Mouse (Mus musculus) embryo, embryonic 9.5 days (tissue): ENCODE results near the gene Clec2h.
A peak's percentile ranks its signal among the peaks of the same experiment; 100 is the strongest.
"Not testable (repeated sequence)": the region's sequence is repeated elsewhere in the genome, so short reads cannot be mapped to it uniquely, and the experiment has no call there.

Experiments
- DNase-seq: peaks from one replicate; pipeline ENCODE4 v3.0.0-alpha.2; 2017; ENCODE audit errors: extremely low spot score

Gene Clec2h

DNA sequence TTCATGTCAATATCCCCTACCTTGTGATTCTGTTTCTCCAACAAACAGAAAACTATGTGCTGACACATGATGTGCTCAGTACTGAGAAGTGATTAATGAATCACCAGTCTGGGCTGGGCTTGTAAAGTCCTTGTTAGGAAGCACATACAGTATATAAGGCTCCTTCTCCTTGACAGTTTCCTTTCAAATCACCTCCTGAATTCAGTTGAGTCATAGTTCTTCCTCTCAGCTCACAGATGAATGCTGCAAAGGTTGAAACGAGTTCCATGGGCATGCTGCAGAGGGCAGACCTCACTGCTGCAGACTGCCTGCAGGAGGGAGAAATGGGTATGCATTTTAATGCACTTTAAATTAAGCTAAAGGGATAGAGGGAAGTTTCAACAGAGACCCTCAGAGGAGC lies at the start of gene Clec2h:
Clec2h (plus strand) TSS at position 180 of the 400 bp plus-strand sequence.
- no peak for DNase-seq

DNA sequence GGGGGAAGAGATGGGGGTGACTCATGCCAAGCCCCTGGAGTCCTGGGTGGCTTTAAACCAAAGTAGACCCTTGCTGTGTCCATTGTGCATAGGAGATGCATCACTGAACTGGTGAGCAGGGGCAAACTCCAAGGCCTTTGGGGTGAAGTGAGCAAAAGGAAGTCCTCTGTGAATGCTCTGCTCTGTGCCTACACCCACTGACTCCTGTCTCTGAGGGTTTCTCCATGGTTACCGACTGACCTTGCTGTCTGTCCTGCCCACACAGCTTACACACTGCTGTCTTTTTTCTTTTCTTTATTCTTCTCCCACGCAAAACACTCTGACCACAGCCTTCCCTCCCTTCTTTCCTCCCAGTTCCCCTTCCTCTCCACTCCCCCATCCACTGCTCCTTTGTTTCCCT lies 39.5 kb upstream of the Clec2h start:
- no peak for DNase-seq

DNA sequence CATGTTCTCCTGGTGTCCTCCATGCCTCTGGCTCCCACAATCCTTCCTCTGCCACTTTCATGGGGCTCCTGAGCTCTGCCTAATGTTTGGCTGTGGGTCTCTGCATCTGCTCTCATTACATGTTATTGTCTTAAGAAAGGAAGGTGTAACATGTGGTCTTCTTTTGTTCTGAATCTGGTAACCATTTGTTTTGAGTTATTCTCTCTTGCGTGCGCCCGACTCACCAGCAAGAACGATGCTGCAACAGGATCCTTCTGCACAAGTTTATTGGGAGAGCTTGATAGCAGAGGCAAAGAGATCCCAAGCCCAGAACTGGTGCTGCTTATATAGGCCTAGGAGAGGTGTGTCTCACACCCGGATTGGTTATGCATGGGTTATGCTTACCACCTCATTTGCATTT lies 38.8 kb upstream of the Clec2h start, which contains the start of gene Klrb1a:
Klrb1a (minus strand) TSS at position 101 of the 400 bp plus-strand sequence.
- not testable (repeated sequence) for DNase-seq

DNA sequence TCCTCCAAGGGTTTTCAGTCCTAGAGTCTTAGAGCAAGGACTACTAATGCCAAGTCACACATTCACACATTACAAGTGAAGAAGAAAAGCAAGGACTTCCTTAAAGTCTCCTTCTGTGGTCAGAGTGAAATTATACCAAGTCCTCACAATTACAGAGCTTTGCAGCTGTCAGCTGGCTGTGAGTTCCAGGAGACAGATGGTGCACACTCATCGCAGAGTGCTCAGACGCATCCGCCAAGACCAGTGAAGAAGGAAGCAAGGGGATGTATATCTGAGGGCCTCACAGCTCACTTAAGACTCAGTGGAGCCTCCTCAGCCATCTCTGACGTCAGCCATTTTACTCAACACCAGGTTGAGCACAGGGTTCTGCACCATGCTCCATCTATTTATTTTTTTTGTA lies 37.8 kb upstream of the Clec2h start:
- DNase-seq: no peak

DNA sequence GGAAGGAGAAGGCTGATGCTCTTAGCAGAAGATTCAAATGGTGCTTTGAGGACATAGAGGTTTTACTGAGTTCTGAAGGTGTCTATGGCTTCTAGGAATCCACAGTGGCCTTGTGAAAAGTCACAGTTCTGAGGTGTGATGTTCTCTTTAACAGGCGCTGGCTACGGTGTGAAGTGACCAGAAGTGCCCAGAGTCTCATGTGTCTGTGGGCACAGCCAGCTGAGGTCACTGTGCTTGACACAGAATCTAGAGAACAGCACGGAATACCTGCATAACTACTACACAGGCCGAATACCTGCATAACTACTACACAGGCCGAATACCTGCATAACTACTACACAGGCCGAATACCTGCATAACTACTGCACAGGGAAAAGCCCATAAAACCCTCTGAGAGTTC lies 36.9 kb upstream of the Clec2h start:
- DNase-seq: not testable (repeated sequence)

DNA sequence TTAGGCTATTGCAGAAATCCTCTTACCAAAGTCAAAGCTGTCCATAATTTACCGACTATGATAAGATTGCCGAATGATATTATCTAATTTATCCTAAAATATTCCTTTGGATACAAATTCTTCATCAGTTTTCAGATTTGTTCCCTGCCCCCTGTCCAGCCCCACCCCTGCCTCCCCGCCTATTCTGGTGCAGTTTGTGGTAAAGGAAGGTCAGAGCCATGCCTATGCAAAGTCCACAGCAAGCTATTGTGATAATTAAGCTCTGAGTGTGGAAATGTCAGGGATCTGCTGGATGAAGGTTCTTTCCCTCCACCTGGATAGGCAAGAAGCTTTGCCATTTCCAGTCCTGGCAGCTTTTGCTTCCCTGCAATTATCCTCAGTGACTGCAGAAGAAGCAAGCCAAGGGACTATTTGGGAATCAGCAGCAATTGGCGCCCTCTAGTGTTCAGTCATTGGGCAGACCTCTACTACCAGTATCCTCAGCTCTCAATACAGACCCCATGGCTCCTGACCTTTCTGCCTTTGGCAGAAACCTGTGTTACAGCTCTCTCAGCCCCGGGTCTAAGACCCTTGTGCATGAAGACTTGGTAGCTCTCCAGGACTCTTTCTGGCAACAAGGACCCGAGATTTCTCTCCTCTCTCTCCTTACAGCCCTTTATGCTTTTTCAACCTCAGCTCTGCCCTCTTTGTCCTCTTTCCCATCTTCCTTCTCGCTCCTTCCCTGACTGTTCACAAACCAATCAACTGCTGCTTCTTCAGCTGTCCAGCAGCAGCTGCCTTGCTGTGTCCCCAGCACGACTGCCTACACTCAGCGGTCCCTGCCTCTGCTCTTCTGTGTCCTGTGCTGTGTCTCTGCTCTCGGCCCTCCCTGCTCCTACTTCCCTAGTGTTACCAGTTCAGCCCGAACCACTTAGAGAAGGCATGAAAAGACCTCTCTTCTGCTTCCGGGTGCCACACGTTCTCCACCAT lies 32.1 kb upstream of the Clec2h start:
- peak; percentile 67 for DNase-seq

DNA sequence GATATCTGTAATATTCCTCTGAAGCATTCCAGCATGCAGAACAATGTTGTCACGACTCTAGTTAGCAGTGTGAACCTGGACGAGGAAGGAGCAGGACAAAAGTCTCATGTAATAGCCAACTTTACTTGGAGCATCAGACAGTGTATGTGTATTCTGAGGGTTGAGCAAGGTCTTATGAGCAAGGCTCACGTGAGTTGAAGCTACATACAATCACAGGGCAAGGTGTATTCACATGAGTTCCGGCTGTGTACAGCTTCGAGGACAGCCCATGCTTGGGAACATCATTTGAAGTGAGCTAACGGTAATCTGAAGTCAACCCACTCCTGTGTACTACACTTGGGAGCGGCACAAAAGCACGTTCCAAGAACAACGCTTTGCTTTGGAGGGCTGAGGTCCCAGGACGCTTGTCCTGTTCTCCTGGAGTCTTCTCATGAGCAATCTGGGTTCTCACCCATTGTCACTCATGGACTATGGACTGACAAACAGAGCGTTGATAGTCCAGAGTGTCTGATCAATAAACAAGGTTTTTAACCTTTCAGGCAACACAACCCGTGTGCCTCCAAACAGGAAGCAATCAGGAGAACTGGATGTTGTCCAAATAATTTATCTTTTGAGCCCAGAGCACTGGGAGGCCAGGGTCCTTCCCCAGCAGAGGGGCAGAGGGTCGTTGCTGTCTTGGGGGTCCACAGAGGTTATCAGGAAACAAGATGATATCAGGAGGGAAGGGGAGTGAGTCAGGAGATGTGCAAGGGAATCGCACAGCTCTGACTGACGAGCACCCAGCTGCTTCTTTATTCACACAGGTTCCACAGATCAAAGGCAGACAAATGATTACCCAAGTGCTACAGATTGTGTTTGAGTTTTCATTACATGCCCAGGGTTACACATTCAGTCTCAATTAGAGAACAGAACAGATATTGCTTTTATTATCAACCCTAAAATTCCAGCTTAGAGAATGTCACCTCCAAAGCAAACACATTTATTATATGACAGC lies 31.0 kb upstream of the Clec2h start:
- not testable (repeated sequence) for DNase-seq

DNA sequence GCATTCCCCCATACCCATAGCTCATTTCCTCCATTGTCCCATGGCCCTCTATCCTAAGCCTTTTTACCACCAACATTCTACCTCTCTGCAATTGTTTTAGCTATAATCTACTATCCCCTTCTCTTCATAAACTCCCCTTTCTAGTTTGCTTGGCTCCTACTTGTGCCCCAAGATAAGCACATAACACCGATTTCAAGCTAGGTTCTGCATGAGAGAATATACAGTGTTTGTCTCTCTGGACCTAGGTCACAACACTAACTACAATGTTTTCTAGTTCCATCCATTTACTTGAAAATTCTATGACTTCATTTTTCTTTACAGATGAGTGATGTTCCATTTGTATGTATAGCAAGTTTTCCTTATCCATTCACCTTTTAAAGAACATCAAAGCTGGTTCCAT lies 21.5 kb upstream of the Clec2h start:
- no peak for DNase-seq

DNA sequence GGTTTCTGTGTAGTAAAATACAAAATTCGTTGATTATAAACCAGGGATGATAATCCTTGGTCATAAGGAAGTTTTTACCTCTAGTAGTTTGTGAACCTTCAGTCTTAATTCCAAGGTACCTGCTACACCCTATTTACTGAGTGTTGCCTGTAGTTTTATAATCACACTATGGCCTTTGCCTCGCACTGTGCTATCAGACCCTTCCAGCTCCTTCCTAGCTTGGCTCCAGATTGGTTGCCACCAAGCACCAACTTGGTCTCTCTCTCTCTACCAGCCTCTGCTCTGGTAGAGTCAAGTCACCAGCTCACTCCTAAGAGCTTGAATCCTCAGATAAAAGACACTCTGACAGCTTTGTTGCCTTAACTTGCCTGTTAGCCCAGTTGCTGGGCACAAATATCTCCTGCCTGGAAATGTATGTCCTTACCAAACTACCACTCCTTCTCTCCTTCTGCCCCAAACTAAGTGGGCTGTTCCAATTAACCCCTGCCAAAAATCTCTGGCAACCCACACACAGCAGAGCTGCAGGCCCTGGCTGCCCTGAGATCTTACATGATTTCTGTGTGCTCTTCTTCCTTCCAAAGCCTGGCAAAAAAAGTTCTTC lies 21.0 kb upstream of the Clec2h start:
- DNase-seq: no peak

DNA sequence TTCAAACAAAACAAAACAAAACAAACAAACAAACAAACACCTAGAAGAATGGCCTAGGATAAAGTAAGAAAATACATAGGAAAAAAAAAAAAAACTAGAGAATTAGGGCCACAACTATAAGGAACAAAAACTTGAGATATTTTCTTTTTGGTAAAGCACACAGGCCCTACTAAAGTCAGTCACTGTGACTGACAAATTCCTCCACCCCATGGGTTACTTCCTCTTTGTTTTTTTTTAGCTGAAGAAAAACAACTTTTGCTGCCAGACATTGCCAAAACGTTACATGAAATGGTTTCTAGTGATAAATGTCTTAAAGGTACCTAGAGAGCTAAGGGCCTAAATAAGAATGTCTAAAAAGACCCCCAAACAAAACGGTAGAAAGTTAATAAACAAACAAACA lies 18.2 kb upstream of the Clec2h start:
- no peak for DNase-seq

DNA sequence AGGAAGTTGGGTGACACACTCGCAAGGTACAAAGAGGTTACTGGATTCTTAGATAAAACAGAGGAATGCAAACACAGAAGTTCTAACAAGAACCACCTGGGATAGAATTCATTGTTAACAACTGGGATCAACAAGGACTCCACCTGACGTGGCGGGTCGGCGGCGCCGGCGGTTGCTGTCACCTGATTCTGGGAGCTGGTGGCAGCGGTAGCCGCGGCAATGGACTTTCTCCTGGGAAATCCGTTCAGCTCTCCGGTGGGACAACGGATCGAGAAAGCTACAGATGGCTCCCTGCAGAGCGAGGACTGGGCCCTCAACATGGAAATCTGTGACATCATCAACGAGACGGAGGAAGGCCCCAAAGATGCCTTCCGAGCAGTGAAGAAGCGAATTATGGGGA lies 17.5 kb upstream of the Clec2h start:
- not testable (repeated sequence) for DNase-seq

DNA sequence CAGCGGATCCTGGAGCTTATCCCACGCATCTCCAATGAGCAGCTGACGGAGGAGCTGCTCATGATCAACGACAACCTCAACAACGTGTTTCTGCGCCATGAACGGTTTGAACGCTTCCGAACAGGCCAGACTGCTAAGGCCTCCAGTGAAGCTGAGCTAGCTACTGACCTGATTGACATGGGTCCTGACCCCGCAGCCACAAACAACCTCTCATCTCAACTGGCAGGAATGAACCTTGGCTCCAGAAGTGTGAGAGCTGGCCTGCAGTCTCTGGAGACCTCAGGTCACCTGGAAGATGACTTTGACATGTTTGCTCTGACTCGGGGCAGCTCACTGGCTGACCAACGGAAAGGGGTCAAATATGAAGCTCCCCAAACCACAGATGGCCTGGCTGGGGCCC lies 16.5 kb upstream of the Clec2h start:
- DNase-seq: not testable (repeated sequence)

DNA sequence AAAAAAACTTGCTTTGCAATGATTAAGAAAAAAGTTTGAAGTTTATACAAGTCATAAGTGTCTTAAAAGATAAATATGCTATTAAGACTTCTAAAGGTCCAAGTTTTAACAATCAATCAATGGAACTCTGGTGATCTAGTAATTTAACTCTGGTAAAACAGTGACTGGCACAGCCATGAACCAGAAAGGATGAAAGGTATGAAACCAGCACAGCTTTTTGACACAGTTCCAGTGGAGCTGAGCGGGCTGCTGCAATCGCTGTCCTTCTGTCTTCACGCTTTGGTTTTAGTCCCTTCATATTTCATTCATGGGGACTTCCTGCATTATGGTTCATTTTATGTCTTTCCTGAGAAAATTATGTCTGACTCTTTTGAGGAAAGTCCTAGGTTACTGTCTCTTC lies 12.5 kb upstream of the Clec2h start:
- DNase-seq: no peak

DNA sequence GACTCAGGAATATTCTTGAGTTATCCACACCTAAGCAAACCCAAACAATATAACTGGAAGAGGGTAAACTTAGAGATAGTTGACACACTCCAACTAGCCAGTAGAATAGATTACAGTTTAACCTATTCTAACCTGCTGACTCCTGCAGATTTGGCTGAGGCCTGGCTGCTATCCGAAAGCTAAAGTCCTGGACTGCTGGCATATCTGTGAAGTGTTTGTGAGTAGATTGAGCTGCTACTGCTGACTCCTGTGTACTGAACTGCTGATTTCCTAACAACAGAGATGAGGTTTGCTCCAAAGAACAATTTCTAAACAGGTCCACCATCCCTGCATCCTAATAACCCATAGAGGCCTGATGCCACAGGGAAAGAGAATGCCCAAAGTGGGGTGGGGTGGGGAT lies 12.0 kb upstream of the Clec2h start:
- no peak for DNase-seq

DNA sequence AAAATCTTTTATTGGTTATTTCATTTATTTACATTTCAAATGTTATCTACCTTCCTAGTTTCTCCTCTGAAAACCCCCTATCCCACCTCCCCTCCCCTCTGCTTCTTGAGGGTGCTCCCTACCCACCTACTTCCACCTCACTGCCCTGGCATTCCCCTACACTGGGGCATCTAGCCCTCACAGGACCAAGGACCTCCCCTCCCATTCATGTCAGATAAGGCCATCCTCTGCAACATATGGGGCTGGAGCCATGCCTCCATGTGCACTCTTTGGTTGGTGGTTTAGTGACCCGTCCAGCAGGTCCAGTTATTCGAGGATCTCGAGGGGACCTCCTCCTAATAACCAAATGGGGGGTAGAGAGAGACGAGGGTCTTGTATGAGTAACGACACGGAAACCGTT lies 11.4 kb upstream of the Clec2h start:
- DNase-seq: not testable (repeated sequence)

DNA sequence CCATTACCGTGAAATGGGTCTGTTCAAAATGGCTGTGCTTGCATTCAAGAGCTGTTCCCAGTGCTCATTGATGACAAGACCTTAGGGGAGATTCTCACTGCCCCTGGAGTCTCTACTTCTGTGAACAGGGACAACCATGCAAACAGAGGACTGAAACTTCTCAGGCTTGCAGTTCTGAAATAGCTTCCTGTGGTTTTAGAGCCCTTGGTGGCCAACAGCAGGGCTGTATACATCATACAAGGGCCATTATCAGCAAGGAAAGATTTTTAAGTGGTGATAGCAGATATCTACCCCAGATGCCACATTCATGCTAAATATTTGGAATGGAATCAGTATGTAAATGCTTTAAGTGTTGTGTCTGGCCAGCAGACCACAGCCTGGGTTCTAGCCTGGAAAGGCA lies 9.2 kb upstream of the Clec2h start:
- no peak for DNase-seq

DNA sequence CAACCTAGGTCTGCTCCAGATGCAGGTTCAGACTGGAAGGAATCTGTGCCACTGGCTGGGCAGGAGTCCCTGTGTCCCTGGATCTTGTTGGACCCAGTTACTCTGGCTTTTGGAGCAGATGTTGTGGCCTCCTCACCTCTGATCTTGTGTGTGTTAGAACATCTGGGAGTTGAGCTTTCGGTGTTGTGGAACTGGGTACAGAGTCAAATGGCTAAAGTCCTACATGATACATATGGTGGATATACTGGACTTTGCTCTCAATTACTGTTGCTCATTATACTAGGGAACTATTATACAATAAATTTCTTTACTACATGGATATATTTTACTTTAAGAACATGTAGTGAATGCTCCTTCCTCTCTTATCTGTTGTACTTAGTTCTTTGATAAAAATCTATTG lies 936 bp upstream of the Clec2h start:
- no peak for DNase-seq

DNA sequence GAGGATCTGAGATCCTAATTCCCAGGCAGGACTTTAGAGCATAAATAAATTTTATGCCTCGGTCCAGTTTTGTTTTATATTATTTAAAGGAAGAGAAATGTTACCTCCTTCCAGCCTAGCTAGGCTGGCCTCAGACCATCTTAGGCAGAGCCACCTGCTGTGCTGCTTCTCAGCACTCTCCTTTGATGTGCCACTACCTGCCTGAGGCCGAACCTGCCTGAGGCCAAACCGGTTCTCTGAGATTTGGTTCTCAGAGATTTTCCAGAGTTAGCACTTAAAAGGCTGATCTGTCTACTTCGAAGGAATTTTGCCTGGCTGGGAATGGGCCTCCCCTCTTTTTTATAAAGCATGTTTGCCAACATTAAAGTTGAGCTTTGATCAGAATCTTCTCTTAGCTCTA lies 7.8 kb downstream of the Clec2h start:
- DNase-seq: no peak

DNA sequence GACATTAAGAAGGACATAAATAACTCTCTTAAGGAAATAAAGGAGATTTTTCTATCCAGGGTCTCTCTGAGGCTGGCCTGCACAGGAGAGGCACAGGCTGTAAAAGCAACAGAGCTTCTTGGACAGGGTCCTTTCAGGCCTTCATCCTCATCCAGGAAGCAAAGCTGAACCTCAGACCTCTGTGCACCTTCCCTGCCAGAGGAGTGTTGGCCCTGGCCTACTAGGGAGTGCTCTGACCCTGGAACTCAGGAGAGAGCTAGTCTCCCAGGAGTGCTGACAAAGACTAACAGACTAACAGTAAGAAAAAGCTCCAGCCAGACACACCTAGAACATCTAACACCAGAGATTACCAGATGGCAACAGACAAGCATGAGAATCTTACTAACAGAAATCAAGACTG lies 17.4 kb downstream of the Clec2h start:
- no peak for DNase-seq

DNA sequence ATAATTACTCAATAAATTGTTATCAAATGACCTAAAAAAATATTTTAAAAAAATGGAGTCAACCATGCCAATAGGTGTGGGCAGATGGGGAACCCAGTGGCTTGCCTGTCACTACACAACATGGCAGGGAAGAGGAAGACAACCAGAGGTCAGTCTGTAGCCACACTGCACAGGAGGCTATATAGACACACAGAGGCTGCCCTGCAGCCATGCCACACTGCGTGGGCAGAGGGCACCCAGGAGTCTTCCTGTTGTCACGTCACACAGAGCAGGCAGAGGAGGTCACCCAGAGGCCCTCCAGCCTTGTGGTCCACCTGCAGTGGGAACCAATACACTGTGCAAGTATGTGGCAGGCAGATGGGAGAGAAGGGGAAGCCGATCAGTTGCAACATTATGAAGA lies 39.5 kb downstream of the Clec2h start:
- no peak for DNase-seq

DNA sequence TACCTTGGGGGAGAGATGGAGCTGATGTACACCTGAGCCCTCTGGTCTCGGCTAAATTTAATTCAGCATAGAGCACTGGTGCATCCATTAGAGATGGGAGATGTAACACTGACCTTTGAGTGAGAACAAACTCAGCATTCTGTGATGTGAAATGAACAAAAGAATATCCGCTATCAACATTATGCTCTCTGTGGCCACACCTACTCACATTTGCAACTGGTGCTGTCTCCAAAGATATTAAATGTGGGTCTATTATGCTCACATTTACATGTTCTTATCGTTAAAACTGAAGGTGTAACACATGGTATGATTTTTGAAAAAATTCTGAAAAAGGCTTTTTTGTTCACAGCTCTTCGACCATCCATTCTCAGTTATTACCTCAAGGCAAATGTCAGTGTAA lies 60.8 kb downstream of the Clec2h start, which contains the start of gene Klrb1:
Klrb1 (minus strand) TSS at position 101 of the 400 bp plus-strand sequence.
- DNase-seq: no peak
